Mouse (Mus musculus): ENCODE measurements around the gene Ahcy.
"Not testable (repeated sequence)": the region's sequence is repeated elsewhere in the genome, so short reads cannot be mapped to it uniquely, and the experiment has no call there.

Ahcy gene

GRCm38 (mm10) chr2:155018762-155019641, 55.3 kb downstream of the Ahcy start:
- DNase-seq (ENCODE audit: low spot score): peak; percentile 39

GRCm38 (mm10) chr2:155018251-155018755, 56.0 kb downstream of the Ahcy start, which contains the start of gene Gm14226:
Gene Gm14226 (plus strand): TSS chr2:155018266.
- not testable (repeated sequence) for DNase-seq (ENCODE audit: low spot score)

GRCm38 (mm10) chr2:155016751-155017150, 57.5 kb downstream of the Ahcy start:
- not testable (repeated sequence) for DNase-seq (ENCODE audit: low spot score)

GRCm38 (mm10) chr2:155012991-155013390, 61.3 kb downstream of the Ahcy start:
- DNase-seq (ENCODE audit: low spot score): no peak

- peak; percentile 27 for DNase-seq (ENCODE audit: low spot score)
Measured at GRCm38 (mm10) chr2:155011086-155011656, 63.1 kb downstream of the Ahcy start.
